Mouse (Mus musculus): ENCODE results near the gene Sgsm3. TPM values are rescaled to one million over a fixed set of nuclear protein-coding genes. Genes with fewer than 3 reads are reported as not detected.
A peak's percentile ranks its signal among the peaks of the same experiment; 100 is the strongest.

The Sgsm3 gene
- polyA plus RNA-seq, 1 experiment = 12.6 TPM

DNA sequence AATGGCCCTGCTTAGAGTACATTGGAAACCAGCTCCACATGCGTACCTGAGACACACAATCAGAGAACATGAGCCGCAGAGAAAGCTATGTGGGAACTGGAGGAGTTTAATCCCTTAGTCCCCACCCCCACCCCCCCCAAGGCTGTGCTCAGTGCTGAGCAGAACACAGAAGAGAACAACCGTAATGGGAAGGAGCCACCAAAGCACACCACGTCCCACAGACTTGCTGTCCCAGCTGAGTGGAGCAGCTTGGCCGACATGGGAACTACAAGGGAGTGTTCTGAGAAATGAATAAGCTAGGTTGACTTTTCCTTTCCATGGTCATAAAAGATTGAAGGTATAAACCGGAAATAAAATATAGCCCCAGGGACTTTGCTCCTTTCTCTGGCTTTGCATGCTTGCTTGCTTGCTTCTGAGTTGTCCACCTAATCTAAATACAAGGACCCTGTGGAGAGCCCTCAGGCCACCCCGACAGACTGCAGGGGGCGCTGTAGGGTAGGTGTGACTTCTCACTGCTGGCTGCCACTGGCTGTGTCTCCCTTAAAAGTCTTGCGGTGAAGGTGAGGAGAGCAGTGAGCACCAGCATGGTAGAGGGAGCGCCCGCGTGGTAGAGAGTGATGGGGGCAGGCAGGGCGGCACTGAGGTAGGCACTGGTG, 64.8 kb downstream of the Sgsm3 start:
- peak overlapping the region; percentile 4; the same call in 1 of the 2 replicates for H3K4me3 ChIP-seq (ENCODE audit: extremely low read depth, insufficient read depth, insufficient read length)
- peak; percentile 25 to 40 for DNase-seq (ENCODE audit: low read depth in 1 of 2, low spot score in 2 of 2)
- 0 out of 2 replicates have a peak overlapping the region, but pooled peaks have one; percentile 19 for H3K27ac ChIP-seq (ENCODE audit: insufficient read depth, low read length)
- H3K36me3 ChIP-seq (ENCODE audit: control insufficient read depth, insufficient read depth, low read length) = peaks cover 6% of the 10 kb centered on the region; the same call in 1 of the 2 replicates
- no peak for TF ChIP-seq POLR2A (IDR thresholded peaks at IDR 0.05; ENCODE audit: low read depth, low read length)
- TF ChIP-seq CTCF (IDR thresholded peaks at IDR 0.05; ENCODE audit: extremely low read depth, insufficient read depth, insufficient read length, insufficient replicate concordance) = peak; percentile 42; the same call in 1 of the 2 replicates
- H3K27me3 ChIP-seq (ENCODE audit: control insufficient read depth, insufficient read depth, low read length) = no peaks in the 10 kb centered on the region
- WGBS = 46% methylated on average over 13 of the region's 13 CpGs
- peaks cover 22% of the 10 kb centered on the region; the same call in 1 of the 2 replicates for H3K4me1 ChIP-seq (ENCODE audit: control insufficient read depth, insufficient read depth, insufficient read length)

DNA sequence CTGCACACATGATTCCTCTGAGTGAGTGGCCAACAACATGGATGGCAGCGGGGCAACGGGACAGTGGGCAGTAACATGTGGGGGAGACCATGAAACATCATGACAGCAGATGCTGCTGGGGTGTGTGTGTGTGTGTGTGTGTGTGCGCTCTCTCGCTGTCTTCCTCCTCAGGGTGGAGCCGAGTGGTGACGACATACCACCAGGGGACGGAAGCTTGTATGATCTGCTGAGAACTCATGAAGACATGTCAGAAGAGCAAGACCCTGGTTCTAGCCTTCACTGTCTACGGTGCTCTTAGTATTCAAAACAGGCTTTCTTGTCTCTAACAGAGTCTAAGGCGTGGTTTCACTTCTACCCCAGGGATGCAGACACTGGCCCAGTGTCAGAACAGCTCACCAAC, 66.9 kb downstream of the Sgsm3 start:
- DNase-seq (ENCODE audit: low read depth in 1 of 2, low spot score in 2 of 2) = peak; percentile 73 to 74
- Histone ChIP-seq H3K4me1 (ENCODE audit: control insufficient read depth, insufficient read depth, insufficient read length) (peaks cover 22% of the 10 kb centered on the region; the same call in 1 of the 2 replicates), H3K4me3 (ENCODE audit: extremely low read depth, insufficient read depth, insufficient read length) (peak overlapping the region; percentile 72), H3K27ac (ENCODE audit: insufficient read depth, low read length) (peak overlapping the region; percentile 80), H3K27me3 (ENCODE audit: control insufficient read depth, insufficient read depth, low read length) (no peaks in the 10 kb centered on the region), H3K36me3 (ENCODE audit: control insufficient read depth, insufficient read depth, low read length) (peaks cover 6% of the 10 kb centered on the region; the same call in 1 of the 2 replicates)
- TF ChIP-seq POLR2A (IDR thresholded peaks at IDR 0.05; ENCODE audit: low read depth, low read length) (peak; percentile 37; the same call in 1 of the 2 replicates), CTCF (IDR thresholded peaks at IDR 0.05; ENCODE audit: extremely low read depth, insufficient read depth, insufficient read length, insufficient replicate concordance) (no peak)
- 5% methylated on average over 9 of the region's 9 CpGs for WGBS

- H3K27me3 ChIP-seq (ENCODE audit: control insufficient read depth, insufficient read depth, low read length) = no peaks in the 10 kb centered on the region
- H3K4me3 ChIP-seq (ENCODE audit: extremely low read depth, insufficient read depth, insufficient read length) = peak overlapping the region; percentile 72
- TF ChIP-seq POLR2A (IDR thresholded peaks at IDR 0.05; ENCODE audit: low read depth, low read length) = peak; percentile 29; the same call in 1 of the 2 replicates
- TF ChIP-seq CTCF (IDR thresholded peaks at IDR 0.05; ENCODE audit: extremely low read depth, insufficient read depth, insufficient read length, insufficient replicate concordance) = no peak
- H3K27ac ChIP-seq (ENCODE audit: insufficient read depth, low read length) = peak overlapping the region; percentile 80
- peaks cover 6% of the 10 kb centered on the region; the same call in 1 of the 2 replicates for H3K36me3 ChIP-seq (ENCODE audit: control insufficient read depth, insufficient read depth, low read length)
- peak; percentile 33 to 71 for DNase-seq (ENCODE audit: low read depth in 1 of 2, low spot score in 2 of 2)
- 9% methylated on average over 4 of the region's 4 CpGs for WGBS
- H3K4me1 ChIP-seq (ENCODE audit: control insufficient read depth, insufficient read depth, insufficient read length) = peaks cover 22% of the 10 kb centered on the region; the same call in 1 of the 2 replicates
Measured at GRCm38 (mm10) chr15:81045336-81045735, 67.8 kb downstream of the Sgsm3 start.

DNA sequence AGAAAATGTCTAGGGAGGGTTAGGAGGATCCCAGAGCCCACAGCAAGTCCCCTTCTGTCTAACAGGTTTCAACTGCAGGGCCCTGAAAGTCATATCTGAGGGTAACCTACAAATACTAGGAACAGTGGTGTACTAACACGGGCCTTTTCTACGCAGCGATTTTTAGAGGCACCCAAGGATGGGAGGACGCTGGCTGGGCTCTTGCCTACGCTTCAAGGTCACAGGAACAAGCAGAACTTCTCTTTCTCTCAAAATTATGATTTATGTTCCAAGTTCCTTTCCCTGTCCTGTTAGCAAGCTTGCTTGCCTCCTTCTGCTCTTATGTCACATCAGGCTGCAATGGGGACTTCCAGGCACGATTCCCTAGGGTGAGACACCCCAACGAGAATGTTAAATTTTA, 68.5 kb downstream of the Sgsm3 start:
- no peak for DNase-seq (ENCODE audit: low read depth in 1 of 2, low spot score in 2 of 2)
- peak overlapping the region; percentile 80 for H3K27ac ChIP-seq (ENCODE audit: insufficient read depth, low read length)
- H3K4me3 ChIP-seq (ENCODE audit: extremely low read depth, insufficient read depth, insufficient read length) = no peak overlapping the region
- WGBS = 19% methylated on average over 7 of the region's 7 CpGs
- no peaks in the 10 kb centered on the region for H3K27me3 ChIP-seq (ENCODE audit: control insufficient read depth, insufficient read depth, low read length)
- no peak for TF ChIP-seq POLR2A (IDR thresholded peaks at IDR 0.05; ENCODE audit: low read depth, low read length)
- no peak for TF ChIP-seq CTCF (IDR thresholded peaks at IDR 0.05; ENCODE audit: extremely low read depth, insufficient read depth, insufficient read length, insufficient replicate concordance)
- peaks cover 22% of the 10 kb centered on the region; the same call in 1 of the 2 replicates for H3K4me1 ChIP-seq (ENCODE audit: control insufficient read depth, insufficient read depth, insufficient read length)
- peaks cover 6% of the 10 kb centered on the region; the same call in 1 of the 2 replicates for H3K36me3 ChIP-seq (ENCODE audit: control insufficient read depth, insufficient read depth, low read length)

GRCm38 (mm10) chr15:81047497-81047896, 69.9 kb downstream of the Sgsm3 start:
- DNase-seq (ENCODE audit: low read depth in 1 of 2, low spot score in 2 of 2) = no peak
- WGBS = 71% methylated on average over 10 of the region's 10 CpGs
- Histone ChIP-seq H3K36me3 (ENCODE audit: control insufficient read depth, insufficient read depth, low read length) (0 out of 2 replicates have a peak, but pooled peaks cover 4% of the 10 kb centered on the region), H3K27ac (ENCODE audit: insufficient read depth, low read length) (no peak overlapping the region), H3K27me3 (ENCODE audit: control insufficient read depth, insufficient read depth, low read length) (no peaks in the 10 kb centered on the region), H3K4me1 (ENCODE audit: control insufficient read depth, insufficient read depth, insufficient read length) (peaks cover 17% of the 10 kb centered on the region; the same call in 1 of the 2 replicates), H3K4me3 (ENCODE audit: extremely low read depth, insufficient read depth, insufficient read length) (no peak overlapping the region)
- TF ChIP-seq CTCF (IDR thresholded peaks at IDR 0.05; ENCODE audit: extremely low read depth, insufficient read depth, insufficient read length, insufficient replicate concordance) (no peak), POLR2A (IDR thresholded peaks at IDR 0.05; ENCODE audit: low read depth, low read length) (no peak)

GRCm38 (mm10) chr15:81049401-81050053, 72.0 kb downstream of the Sgsm3 start:
- H3K4me1 ChIP-seq (ENCODE audit: control insufficient read depth, insufficient read depth, insufficient read length) = peaks cover 7% of the 10 kb centered on the region; the same call in 1 of the 2 replicates
- H3K27ac ChIP-seq (ENCODE audit: insufficient read depth, low read length) = no peak overlapping the region
- WGBS = 65% methylated on average over 6 of the region's 6 CpGs
- no peaks in the 10 kb centered on the region for H3K27me3 ChIP-seq (ENCODE audit: control insufficient read depth, insufficient read depth, low read length)
- H3K36me3 ChIP-seq (ENCODE audit: control insufficient read depth, insufficient read depth, low read length) = 0 out of 2 replicates have a peak, but pooled peaks cover 2% of the 10 kb centered on the region
- peak in 1 of 2 experiments; percentile 50 for DNase-seq (ENCODE audit: low read depth in 1 of 2, low spot score in 2 of 2)
- no peak overlapping the region for H3K4me3 ChIP-seq (ENCODE audit: extremely low read depth, insufficient read depth, insufficient read length)
- TF ChIP-seq CTCF (IDR thresholded peaks at IDR 0.05; ENCODE audit: extremely low read depth, insufficient read depth, insufficient read length, insufficient replicate concordance) (peak; percentile 64; the same call in 1 of the 2 replicates), POLR2A (IDR thresholded peaks at IDR 0.05; ENCODE audit: low read depth, low read length) (no peak)
